Comparison of ENCODE assay signal across 41 mouse cellular contexts in the genomic region with DNA sequence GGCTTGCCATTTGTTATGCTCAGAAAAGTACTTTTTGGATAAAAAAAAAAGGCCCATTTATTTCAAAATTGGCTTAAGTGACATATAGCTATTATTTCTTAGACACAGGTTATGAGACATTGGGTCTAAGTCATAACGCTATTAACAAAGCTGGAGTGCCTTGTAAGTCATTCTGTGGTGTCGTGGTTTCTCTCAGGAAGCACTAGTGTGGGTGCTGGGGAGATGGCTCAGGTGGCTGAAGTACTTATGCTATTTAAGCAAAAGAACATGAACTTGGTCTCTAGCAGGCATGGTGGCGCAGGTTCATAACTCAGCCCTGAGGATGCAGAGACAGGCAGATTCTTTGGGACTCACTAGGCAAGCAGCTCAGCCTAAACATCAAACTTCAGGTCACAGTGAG. TPM values are rescaled to one million over a fixed set of nuclear protein-coding genes. Genes with fewer than 3 reads are reported as not detected.
"Had no signal": no experiment of that assay in that cellular context is flagged by ENCODE, and none has a peak within 500 bp of the region (broad histone marks: within the 10 kb centered on the region; RNA-seq: fewer than 3 reads in every experiment).

No protein-coding gene starts in this region.

- H3K4me2 ChIP-seq: heart, embryonic 11.5 days; heart, embryonic 13.5 days; heart, embryonic 15.5 days; hindbrain, embryonic 12.5 days; hindbrain, embryonic 15.5 days; kidney, embryonic 15.5 days; limb, embryonic 12.5 days; liver, embryonic 11.5 days; liver, embryonic 13.5 days; liver, embryonic 15.5 days had no signal

- H3K4me3 ChIP-seq: heart, embryonic 13.5 days; heart, embryonic 15.5 days; hindbrain, embryonic 10.5 days; hindbrain, embryonic 12.5 days; hindbrain, embryonic 15.5 days; kidney, embryonic 15.5 days; left cerebral cortex, adult 2 months; limb, embryonic 10.5 days; limb, embryonic 12.5 days; liver, embryonic 13.5 days; liver, embryonic 15.5 days had no signal

- ATAC-seq: hindbrain, postnatal 0 days; intestine, embryonic 16.5 days; liver, postnatal 0 days had no signal

- DNase-seq: gastrocnemius, postnatal 14 days; gastrocnemius, postnatal 36 days; heart, adult 18-20 months; heart, postnatal 36 days; kidney, adult 11 months; kidney, adult 2 months; kidney, adult 9 months; kidney, postnatal 14 days; kidney, postnatal 36 days; liver; liver, embryonic 13.5 days; liver, postnatal 0 days had no signal

- H3K27ac ChIP-seq: heart, embryonic 13.5 days; heart, embryonic 15.5 days; hindbrain, embryonic 10.5 days; hindbrain, embryonic 12.5 days; hindbrain, embryonic 15.5 days; hindbrain, postnatal 0 days; kidney, embryonic 15.5 days; kidney, postnatal 0 days; limb, embryonic 10.5 days; limb, embryonic 12.5 days; liver, embryonic 13.5 days; liver, embryonic 15.5 days had no signal

- H3K9ac ChIP-seq: heart, embryonic 13.5 days; heart, embryonic 15.5 days; hindbrain, embryonic 12.5 days; hindbrain, embryonic 15.5 days; kidney, embryonic 15.5 days; limb, embryonic 12.5 days; liver, embryonic 13.5 days; liver, embryonic 15.5 days; liver, postnatal 0 days had no signal

- H3K36me3 ChIP-seq: heart, embryonic 13.5 days; heart, embryonic 15.5 days; hindbrain, embryonic 10.5 days; hindbrain, embryonic 12.5 days; hindbrain, embryonic 15.5 days; kidney, embryonic 15.5 days; limb, embryonic 10.5 days; limb, embryonic 12.5 days; liver, embryonic 13.5 days; liver, embryonic 15.5 days had no signal

- H3K27me3 ChIP-seq: heart, embryonic 13.5 days; heart, embryonic 15.5 days; hindbrain, embryonic 12.5 days; hindbrain, embryonic 15.5 days; kidney, embryonic 15.5 days; limb, embryonic 12.5 days; liver, embryonic 13.5 days; liver, embryonic 15.5 days had no signal

- H3K9me3 ChIP-seq: heart, embryonic 13.5 days; heart, embryonic 15.5 days; hindbrain, embryonic 10.5 days; hindbrain, embryonic 12.5 days; hindbrain, embryonic 15.5 days; kidney, embryonic 15.5 days; limb, embryonic 10.5 days; limb, embryonic 12.5 days; liver, embryonic 13.5 days; liver, embryonic 15.5 days had no signal

- H3K4me1 ChIP-seq: heart, embryonic 15.5 days; hindbrain, embryonic 10.5 days; hindbrain, embryonic 12.5 days; hindbrain, embryonic 15.5 days; limb, embryonic 10.5 days; limb, embryonic 12.5 days; liver, embryonic 13.5 days; liver, embryonic 15.5 days had no signal

RNA-seq across cellular contexts. Expression of a gene that starts 47.4 kb away (rescaled TPM):
- total RNA-seq: gastrocnemius, adult 18-20 months; gastrocnemius, adult 8-10 months; gastrocnemius, postnatal 14 days; gastrocnemius, postnatal 36 days; heart, adult 18-20 months; heart, adult 8-10 months; heart, postnatal 36 days; hindbrain, postnatal 0 days; layer of hippocampus, adult 18-20 months; layer of hippocampus, postnatal 10 days; layer of hippocampus, postnatal 25 days; left cerebral cortex, adult 2 months; left cerebral cortex, postnatal 14 days; left cerebral cortex, postnatal 36 days had no signal
- polyA plus RNA-seq: frontal cortex, adult 2 months; gonadal fat pad, adult 2 months; heart, embryonic 11.5 days; heart, embryonic 13.5 days; heart, embryonic 15.5 days; heart, postnatal 0 days; hindbrain, embryonic 10.5 days; hindbrain, embryonic 12.5 days; hindbrain, embryonic 15.5 days; hindbrain, postnatal 0 days; intestine, embryonic 14.5 days; intestine, embryonic 16.5 days; kidney, adult 2 months; kidney, embryonic 15.5 days; kidney, postnatal 0 days; large intestine, adult 2 months; limb, embryonic 12.5 days; limb, embryonic 14.5 days; liver, embryonic 11.5 days; liver, embryonic 13.5 days; liver, embryonic 15.5 days; liver, postnatal 0 days had no signal
